1 mouse cellular context compared by ENCODE assay signal in genomic region chr7:143753990-143754715, GRCm38 (mm10).
TF ChIP-seq lines count a peak whose summit lies in the region.

No protein-coding gene starts in this region.

TF ChIP-seq in MEL, 35 proteins besides CTCF, POLR2A, EP300 and RAD21 (continued from another document):
- TF ChIP-seq MYB (IDR thresholded peaks at IDR 0.05; ENCODE audit: low read depth, low read length) (no peak), ETS1 (IDR thresholded peaks at IDR 0.05; ENCODE audit: low read depth, low read length) (no peak), MXI1 (IDR thresholded peaks at IDR 0.05; ENCODE audit: low read depth, low read length) (no peak), GABPA (IDR thresholded peaks at IDR 0.05; ENCODE audit: low read depth, low read length) (no peak), USF1 (IDR thresholded peaks at IDR 0.05; ENCODE audit: low read depth, low read length) (no peak), RCOR1 (IDR thresholded peaks at IDR 0.05; ENCODE audit: low read depth, low read length) (no peak), ZC3H11A (IDR thresholded peaks at IDR 0.05; ENCODE audit: low read depth, low read length) (peak; percentile 25; the same call in 1 of the 2 replicates), MAZ (IDR thresholded peaks at IDR 0.05; ENCODE audit: low read depth, low read length) (0 out of 2 replicates have a peak, but pooled peaks have one; percentile 53), USF2 (IDR thresholded peaks at IDR 0.05; ENCODE audit: borderline replicate concordance in 1 of 2, insufficient read depth in 1 of 2, low read depth in 1 of 2, low read length in 2 of 2) (no peak), TAL1 (IDR thresholded peaks at IDR 0.05; ENCODE audit: low read length) (no peak), SMC3 (IDR thresholded peaks at IDR 0.05; ENCODE audit: low read depth, low read length) (peak; percentile 73), NELFE (IDR thresholded peaks at IDR 0.05; ENCODE audit: low read depth, low read length) (no peak), ZNF384 (IDR thresholded peaks at IDR 0.05; ENCODE audit: low read depth, low read length) (no peak), JUND (IDR thresholded peaks at IDR 0.05; ENCODE audit: low read depth, low read length) (no peak), ELF1 (IDR thresholded peaks at IDR 0.05; ENCODE audit: low read depth, low read length) (no peak)
